Mouse (Mus musculus): ENCODE data around the gene Slc3a1. TPM values are rescaled to one million over a fixed set of nuclear protein-coding genes. Genes with fewer than 3 reads are reported as not detected.

The Slc3a1 gene
- total RNA-seq (2021): not detected
- long read RNA-seq, experiment 1: 0 reads
- long read RNA-seq, experiment 2: 0 reads

GRCm38 (mm10) chr17:85028093-85028739 is at the start of gene Slc3a1:
Slc3a1 (plus strand) TSS chr17:85028376.
- no peak for DNase-seq
- intact Hi-C loops (cut with DNase I): no loop called here

GRCm38 (mm10) chr17:84981721-84982120 is 46.5 kb upstream of the Slc3a1 start:
- intact Hi-C loops (cut with DNase I): no loop called here
- no peak for DNase-seq

- intact Hi-C loops (cut with DNase I): no loop called here
- no peak for DNase-seq
These were observed 45.4 kb upstream of the Slc3a1 start for GRCm38 (mm10) chr17:84982735-84983134.

- DNase-seq: no peak
- intact Hi-C loops (cut with DNase I): no loop called here
These were observed 41.8 kb upstream of the Slc3a1 start for GRCm38 (mm10) chr17:84986368-84986767.

GRCm38 (mm10) chr17:84987834-84988410 is 40.3 kb upstream of the Slc3a1 start:
- DNase-seq: no peak
- intact Hi-C loops (cut with DNase I): no loop called here

GRCm38 (mm10) chr17:84988514-84988913 is 39.7 kb upstream of the Slc3a1 start:
- no peak for DNase-seq
- intact Hi-C loops (cut with DNase I): no loop called here

GRCm38 (mm10) chr17:84995844-84996243 is 32.3 kb upstream of the Slc3a1 start:
- no peak for DNase-seq
- intact Hi-C loops (cut with DNase I): no loop called here

GRCm38 (mm10) chr17:84997639-84998038 is 30.5 kb upstream of the Slc3a1 start:
- intact Hi-C loops (cut with DNase I): no loop called here

GRCm38 (mm10) chr17:84999636-85000035 is 28.5 kb upstream of the Slc3a1 start:
- DNase-seq: no peak
- intact Hi-C loops (cut with DNase I): no loop called here

More at GRCm38 (mm10) chr17:84997639-84998038, 30.5 kb upstream of the Slc3a1 start:
- no peak for DNase-seq

GRCm38 (mm10) chr17:85013485-85013884 is 14.7 kb upstream of the Slc3a1 start:
- intact Hi-C loops (cut with DNase I): no loop called here
- no peak for DNase-seq

GRCm38 (mm10) chr17:85014632-85015031 is 13.5 kb upstream of the Slc3a1 start:
- no peak for DNase-seq
- intact Hi-C loops (cut with DNase I): no loop called here

GRCm38 (mm10) chr17:85018344-85018743 is 9.8 kb upstream of the Slc3a1 start:
- no peak for DNase-seq
- intact Hi-C loops (cut with DNase I): no loop called here

GRCm38 (mm10) chr17:85018794-85019193 is 9.4 kb upstream of the Slc3a1 start:
- intact Hi-C loops (cut with DNase I): no loop called here
- DNase-seq: no peak

GRCm38 (mm10) chr17:85020343-85020742 is 7.8 kb upstream of the Slc3a1 start:
- intact Hi-C loops (cut with DNase I): loop anchor here (5.0 kb wide), 1 partner anchor 143 kb away; no protein-coding TSS in a partner anchor
- DNase-seq: no peak

GRCm38 (mm10) chr17:85023247-85024167 is 4.7 kb upstream of the Slc3a1 start:
- intact Hi-C loops (cut with DNase I): loop anchor here (5.0 kb wide), 1 partner anchor 146 kb away; no protein-coding TSS in a partner anchor
- no peak for DNase-seq

GRCm38 (mm10) chr17:85024237-85024636 is 3.9 kb upstream of the Slc3a1 start:
- no peak for DNase-seq
- intact Hi-C loops (cut with DNase I): loop anchor here (5.0 kb wide), 1 partner anchor 147 kb away; no protein-coding TSS in a partner anchor

- intact Hi-C loops (cut with DNase I): no loop called here
- no peak for DNase-seq
These were observed 3.0 kb upstream of the Slc3a1 start for GRCm38 (mm10) chr17:85025151-85025550.

- intact Hi-C loops (cut with DNase I): no loop called here
- no peak for DNase-seq
These were observed 1.7 kb upstream of the Slc3a1 start for GRCm38 (mm10) chr17:85026436-85026835.

- no peak for DNase-seq
- intact Hi-C loops (cut with DNase I): no loop called here
These were observed 929 bp upstream of the Slc3a1 start for GRCm38 (mm10) chr17:85027247-85027646.

- DNase-seq: no peak
- intact Hi-C loops (cut with DNase I): no loop called here
These were observed 621 bp downstream of the Slc3a1 start for GRCm38 (mm10) chr17:85028797-85029196.

GRCm38 (mm10) chr17:85030651-85031050 is 2.5 kb downstream of the Slc3a1 start:
- no peak for DNase-seq
- intact Hi-C loops (cut with DNase I): no loop called here
